Mouse (Mus musculus): ENCODE measurements around the gene Shld2. TPM values are rescaled to one million over a fixed set of nuclear protein-coding genes. Genes with fewer than 3 reads are reported as not detected.

Shld2 gene
- polyA plus RNA-seq, 1 experiment from 2014 or later: 9.7 TPM

GRCm38 (mm10) chr14:34298871-34299700, 11.2 kb downstream of the Shld2 start:
- no peak overlapping the region for H3K4me2 ChIP-seq
- ATAC-seq: no peak
- WGBS (ENCODE audit: insufficient replicate concordance): 60% methylated on average over 11 of the region's 11 CpGs
- H3K36me3 ChIP-seq: no peaks in the 10 kb centered on the region
- peak overlapping the region; percentile 8; the same call in 1 of the 2 replicates for H3K27ac ChIP-seq
- H3K27me3 ChIP-seq (replicated peaks): no peaks in the 10 kb centered on the region
- H3K4me1 ChIP-seq: peaks cover 21% of the 10 kb centered on the region; the same call in 1 of the 2 replicates
- no peak overlapping the region for H3K4me3 ChIP-seq
- H3K9ac ChIP-seq: no peak overlapping the region
- no peaks in the 10 kb centered on the region for H3K9me3 ChIP-seq (replicated peaks)

GRCm38 (mm10) chr14:34297634-34298033, 12.7 kb downstream of the Shld2 start:
- Histone ChIP-seq H3K4me1 (peaks cover 15% of the 10 kb centered on the region; the same call in 1 of the 2 replicates), H3K4me2 (no peak overlapping the region), H3K9me3 (replicated peaks) (no peaks in the 10 kb centered on the region), H3K36me3 (no peaks in the 10 kb centered on the region), H3K27ac (no peak overlapping the region), H3K9ac (no peak overlapping the region), H3K4me3 (no peak overlapping the region), H3K27me3 (replicated peaks) (no peaks in the 10 kb centered on the region)
- 52% methylated on average over 2 of the region's 2 CpGs for WGBS (ENCODE audit: insufficient replicate concordance)
- ATAC-seq: no peak

DNA sequence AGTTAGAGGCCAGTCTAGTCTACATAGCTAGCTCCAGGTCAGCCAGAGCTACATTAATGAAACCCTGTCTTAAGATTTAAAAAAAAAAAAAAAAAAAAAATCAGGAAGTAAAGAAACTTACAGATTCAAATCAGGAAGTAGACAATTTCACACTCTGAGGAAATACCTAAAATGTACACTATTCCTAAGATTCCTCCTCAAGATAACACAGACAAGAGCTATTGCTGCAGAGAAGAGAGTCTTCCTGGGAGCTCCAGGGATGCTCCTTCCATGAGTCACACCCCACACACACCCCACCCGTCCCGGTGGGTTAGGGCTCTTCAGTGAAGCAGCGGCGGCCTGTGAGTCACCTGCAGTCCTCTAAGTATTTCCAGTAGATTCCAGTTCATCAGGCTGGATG, 13.3 kb downstream of the Shld2 start:
- 47% methylated on average over 4 of the region's 4 CpGs for WGBS (ENCODE audit: insufficient replicate concordance)
- Histone ChIP-seq H3K9me3 (replicated peaks) (no peaks in the 10 kb centered on the region), H3K36me3 (no peaks in the 10 kb centered on the region), H3K27ac (no peak overlapping the region), H3K4me2 (no peak overlapping the region), H3K4me3 (no peak overlapping the region), H3K27me3 (replicated peaks) (no peaks in the 10 kb centered on the region), H3K9ac (no peak overlapping the region), H3K4me1 (peaks cover 15% of the 10 kb centered on the region; the same call in 1 of the 2 replicates)
- no peak for ATAC-seq

DNA sequence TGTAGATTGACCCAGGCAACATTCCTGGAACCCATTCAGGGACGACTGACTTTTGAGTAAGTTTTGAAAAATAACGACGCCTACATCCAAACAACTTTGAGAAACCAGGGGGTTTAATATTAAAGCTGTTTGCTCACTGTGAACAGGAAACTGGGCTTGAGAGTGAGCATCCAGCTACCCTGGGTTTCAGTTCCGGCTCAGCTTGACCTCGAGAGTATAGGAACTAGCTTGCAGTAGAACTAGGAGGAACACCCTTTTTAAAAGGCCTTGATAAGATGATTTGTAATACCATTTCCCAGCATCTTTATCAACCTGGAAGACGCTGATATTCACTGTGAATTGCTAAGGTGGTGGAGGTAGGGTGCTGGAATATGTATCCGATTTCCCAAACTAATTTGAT, 13.9 kb downstream of the Shld2 start:
- Histone ChIP-seq H3K4me2 (no peak overlapping the region), H3K27me3 (replicated peaks) (no peaks in the 10 kb centered on the region), H3K36me3 (no peaks in the 10 kb centered on the region), H3K27ac (no peak overlapping the region), H3K9ac (no peak overlapping the region), H3K4me3 (no peak overlapping the region), H3K9me3 (replicated peaks) (no peaks in the 10 kb centered on the region), H3K4me1 (peaks cover 15% of the 10 kb centered on the region; the same call in 1 of the 2 replicates)
- ATAC-seq: no peak
- 62% methylated on average over 7 of the region's 7 CpGs for WGBS (ENCODE audit: insufficient replicate concordance)

DNA sequence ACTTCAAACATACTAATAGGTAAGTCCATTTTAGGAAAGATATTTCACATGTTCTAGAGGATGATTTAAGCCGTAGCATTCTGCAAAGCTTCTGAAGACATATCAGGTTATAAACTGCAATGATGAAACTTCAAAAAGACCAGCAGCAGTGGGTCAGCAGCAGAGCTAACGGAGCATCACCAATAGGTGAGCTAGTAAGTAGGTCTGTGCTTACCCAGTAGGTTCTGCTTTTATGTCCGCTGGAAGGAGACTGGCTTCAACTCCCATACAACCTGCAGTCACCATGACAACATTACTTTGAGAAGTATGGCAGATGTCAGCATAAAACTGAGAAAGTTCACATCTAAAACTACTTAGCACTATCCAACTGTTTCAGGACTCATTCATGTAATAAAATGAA, 16.7 kb downstream of the Shld2 start:
- Histone ChIP-seq H3K36me3 (no peaks in the 10 kb centered on the region), H3K27me3 (replicated peaks) (no peaks in the 10 kb centered on the region), H3K4me1 (peaks cover 11% of the 10 kb centered on the region; the same call in 1 of the 2 replicates), H3K4me2 (no peak overlapping the region), H3K4me3 (no peak overlapping the region), H3K27ac (no peak overlapping the region), H3K9ac (no peak overlapping the region), H3K9me3 (replicated peaks) (no peaks in the 10 kb centered on the region)
- 75% methylated on average over 3 of the region's 3 CpGs for WGBS (ENCODE audit: insufficient replicate concordance)
- ATAC-seq: no peak

GRCm38 (mm10) chr14:34290229-34290628, 20.1 kb downstream of the Shld2 start:
- no peaks in the 10 kb centered on the region for H3K9me3 ChIP-seq (replicated peaks)
- no peak for ATAC-seq

DNA sequence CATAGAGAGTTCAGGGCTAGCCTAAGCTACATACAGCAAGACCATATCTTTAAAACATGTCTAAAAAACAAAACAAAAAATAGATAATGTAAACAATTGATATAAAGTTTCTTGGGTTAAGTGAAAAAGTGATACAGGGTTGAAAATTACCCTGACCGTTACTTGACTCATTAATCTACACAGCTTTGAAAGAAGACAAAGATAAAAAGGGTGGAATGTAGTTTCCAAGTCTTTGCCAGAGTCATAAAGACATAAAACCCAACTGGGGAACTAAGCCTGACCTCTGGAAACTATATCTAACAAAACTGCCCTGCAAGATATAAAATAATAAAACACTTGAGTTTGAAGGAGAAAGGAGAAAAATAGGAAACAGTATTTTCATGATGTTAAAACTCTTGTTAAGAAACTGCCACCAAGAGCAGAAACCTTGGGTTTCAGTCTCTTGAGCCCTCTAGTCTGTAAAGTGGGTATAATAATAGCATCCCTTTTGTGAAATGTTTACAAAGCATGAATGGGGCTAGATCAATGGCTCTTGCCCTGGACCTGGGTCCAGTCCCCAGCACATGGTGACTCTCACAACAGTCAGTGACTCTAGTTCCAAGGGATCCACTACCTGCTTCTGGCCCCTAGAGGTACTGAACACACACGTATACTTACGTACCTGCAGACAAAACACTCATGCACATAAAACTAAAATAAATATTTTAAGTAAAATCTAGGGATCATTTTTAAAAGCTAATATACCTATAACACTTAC, 20.9 kb downstream of the Shld2 start:
- WGBS (ENCODE audit: insufficient replicate concordance): 83% methylated on average over 3 of the region's 3 CpGs
- no peaks in the 10 kb centered on the region for H3K4me1 ChIP-seq
- no peak for ATAC-seq

More at GRCm38 (mm10) chr14:34290229-34290628, 20.1 kb downstream of the Shld2 start:
- H3K27me3 ChIP-seq (replicated peaks): no peaks in the 10 kb centered on the region
- no peak overlapping the region for H3K4me2 ChIP-seq
- 22% methylated on average over 1 of the region's 1 CpGs for WGBS (ENCODE audit: insufficient replicate concordance)
- no peaks in the 10 kb centered on the region for H3K36me3 ChIP-seq
- no peaks in the 10 kb centered on the region for H3K4me1 ChIP-seq
- no peak overlapping the region for H3K4me3 ChIP-seq
- H3K9ac ChIP-seq: no peak overlapping the region
- H3K27ac ChIP-seq: no peak overlapping the region

GRCm38 (mm10) chr14:34288396-34288795, 21.9 kb downstream of the Shld2 start:
- no peaks in the 10 kb centered on the region for H3K27me3 ChIP-seq (replicated peaks)
- no peaks in the 10 kb centered on the region for H3K4me1 ChIP-seq
- H3K9me3 ChIP-seq (replicated peaks): no peaks in the 10 kb centered on the region
- no peak overlapping the region for H3K4me2 ChIP-seq
- H3K27ac ChIP-seq: no peak overlapping the region
- no peak overlapping the region for H3K9ac ChIP-seq
- H3K4me3 ChIP-seq: no peak overlapping the region
- ATAC-seq: no peak
- WGBS (ENCODE audit: insufficient replicate concordance): 53% methylated on average over 2 of the region's 2 CpGs
- H3K36me3 ChIP-seq: no peaks in the 10 kb centered on the region

More for the DNA sequence above, 20.9 kb downstream of the Shld2 start:
- no peak overlapping the region for H3K9ac ChIP-seq
- no peak overlapping the region for H3K4me3 ChIP-seq
- no peak overlapping the region for H3K27ac ChIP-seq
- no peak overlapping the region for H3K4me2 ChIP-seq
- H3K9me3 ChIP-seq (replicated peaks): no peaks in the 10 kb centered on the region
- no peaks in the 10 kb centered on the region for H3K36me3 ChIP-seq
- no peaks in the 10 kb centered on the region for H3K27me3 ChIP-seq (replicated peaks)

GRCm38 (mm10) chr14:34281736-34282269, 28.5 kb downstream of the Shld2 start:
- no peak for ATAC-seq
- Histone ChIP-seq H3K27ac (no peak overlapping the region), H3K27me3 (replicated peaks) (no peaks in the 10 kb centered on the region), H3K4me1 (no peaks in the 10 kb centered on the region), H3K36me3 (no peaks in the 10 kb centered on the region), H3K4me3 (no peak overlapping the region), H3K9me3 (replicated peaks) (no peaks in the 10 kb centered on the region), H3K4me2 (no peak overlapping the region), H3K9ac (no peak overlapping the region)
- WGBS (ENCODE audit: insufficient replicate concordance): 76% methylated on average over 5 of the region's 5 CpGs

DNA sequence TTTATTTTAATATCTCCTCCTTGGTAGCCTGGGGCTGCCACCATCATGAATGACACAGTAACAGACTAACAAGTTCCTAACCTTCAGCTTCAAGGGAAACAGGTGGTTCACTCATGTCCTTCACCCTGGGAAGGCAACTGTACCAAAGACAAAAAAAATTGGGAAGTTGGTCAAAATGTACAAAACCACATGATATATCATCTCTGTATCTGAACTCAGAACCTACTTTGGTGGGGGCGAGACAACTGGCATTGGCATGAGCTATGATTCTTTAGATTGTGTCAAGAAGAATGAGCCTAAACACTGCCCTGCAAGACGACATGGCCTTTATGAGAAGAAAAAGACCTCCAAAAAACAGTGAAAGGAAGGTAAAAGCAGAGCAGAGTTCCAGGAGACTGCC, 29.5 kb downstream of the Shld2 start:
- 49% methylated on average over 2 of the region's 2 CpGs for WGBS (ENCODE audit: insufficient replicate concordance)
- Histone ChIP-seq H3K27ac (no peak overlapping the region), H3K9me3 (replicated peaks) (no peaks in the 10 kb centered on the region), H3K36me3 (no peaks in the 10 kb centered on the region), H3K9ac (no peak overlapping the region), H3K4me3 (no peak overlapping the region), H3K4me1 (no peaks in the 10 kb centered on the region), H3K27me3 (replicated peaks) (no peaks in the 10 kb centered on the region), H3K4me2 (no peak overlapping the region)
- ATAC-seq: no peak

- Histone ChIP-seq H3K27ac (no peak overlapping the region), H3K9me3 (replicated peaks) (no peaks in the 10 kb centered on the region), H3K4me2 (no peak overlapping the region), H3K27me3 (replicated peaks) (no peaks in the 10 kb centered on the region), H3K36me3 (no peaks in the 10 kb centered on the region), H3K4me3 (no peak overlapping the region), H3K9ac (no peak overlapping the region), H3K4me1 (no peaks in the 10 kb centered on the region)
- 85% methylated on average over 4 of the region's 4 CpGs for WGBS (ENCODE audit: insufficient replicate concordance)
- ATAC-seq: no peak
Observed at GRCm38 (mm10) chr14:34279726-34280125, 30.6 kb downstream of the Shld2 start.

GRCm38 (mm10) chr14:34275225-34275624, 35.1 kb downstream of the Shld2 start:
- Histone ChIP-seq H3K4me3 (no peak overlapping the region), H3K9me3 (replicated peaks) (no peaks in the 10 kb centered on the region), H3K4me1 (no peaks in the 10 kb centered on the region), H3K9ac (no peak overlapping the region), H3K27me3 (replicated peaks) (no peaks in the 10 kb centered on the region), H3K36me3 (no peaks in the 10 kb centered on the region), H3K4me2 (no peak overlapping the region), H3K27ac (no peak overlapping the region)
- WGBS (ENCODE audit: insufficient replicate concordance): 72% methylated on average over 4 of the region's 4 CpGs
- peak; percentile 55 for ATAC-seq
